Mouse (Mus musculus): ENCODE measurements around the gene Arrdc4. TPM values are rescaled to one million over a fixed set of nuclear protein-coding genes. Genes with fewer than 3 reads are reported as not detected.

The Arrdc4 gene
- total and polyA plus RNA-seq, 3 experiments, result 0.22 TPM; not detected in 2

DNA sequence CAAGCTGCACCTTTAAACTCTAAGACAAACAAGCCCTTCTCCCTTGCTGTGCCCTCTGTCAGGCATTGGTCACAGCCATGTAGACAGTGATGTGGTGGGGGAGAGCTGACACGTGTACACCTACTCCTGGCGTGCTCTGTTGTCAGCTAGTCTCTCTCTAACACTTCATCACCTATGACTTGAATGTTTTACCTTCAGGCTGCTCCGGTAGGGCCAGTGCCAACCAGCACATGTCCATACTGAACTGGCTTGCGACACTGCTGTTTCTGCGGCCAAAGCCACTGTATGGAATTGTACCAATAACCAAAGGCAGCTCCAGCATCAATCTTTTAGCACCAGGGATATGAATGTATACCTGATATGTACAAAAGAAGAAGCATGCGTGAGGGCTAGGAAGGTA lies 8.3 kb downstream of the Arrdc4 start:
- no peak for TF ChIP-seq GATA1 (IDR thresholded peaks at IDR 0.05; ENCODE audit: borderline replicate concordance, low read length)
- H3K27me3 ChIP-seq (ENCODE audit: insufficient read depth, low read length), result no peaks in the 10 kb centered on the region
- H3K4me3 ChIP-seq (ENCODE audit: low read depth, low read length), result no peak overlapping the region
- DNase-seq (ENCODE audit: low spot score) (no peak), ATAC-seq (ENCODE audit: extremely low read depth, insufficient number of reproducible peaks, low FRiP score, poor library complexity, severe bottlenecking) (no peak)
- H3K36me3 ChIP-seq (replicated peaks), result no peaks in the 10 kb centered on the region
- no peaks in the 10 kb centered on the region for H3K4me1 ChIP-seq (ENCODE audit: insufficient read depth, low read depth, low read length)
- H3K9me3 ChIP-seq (replicated peaks), result peaks cover 41% of the 10 kb centered on the region

DNA sequence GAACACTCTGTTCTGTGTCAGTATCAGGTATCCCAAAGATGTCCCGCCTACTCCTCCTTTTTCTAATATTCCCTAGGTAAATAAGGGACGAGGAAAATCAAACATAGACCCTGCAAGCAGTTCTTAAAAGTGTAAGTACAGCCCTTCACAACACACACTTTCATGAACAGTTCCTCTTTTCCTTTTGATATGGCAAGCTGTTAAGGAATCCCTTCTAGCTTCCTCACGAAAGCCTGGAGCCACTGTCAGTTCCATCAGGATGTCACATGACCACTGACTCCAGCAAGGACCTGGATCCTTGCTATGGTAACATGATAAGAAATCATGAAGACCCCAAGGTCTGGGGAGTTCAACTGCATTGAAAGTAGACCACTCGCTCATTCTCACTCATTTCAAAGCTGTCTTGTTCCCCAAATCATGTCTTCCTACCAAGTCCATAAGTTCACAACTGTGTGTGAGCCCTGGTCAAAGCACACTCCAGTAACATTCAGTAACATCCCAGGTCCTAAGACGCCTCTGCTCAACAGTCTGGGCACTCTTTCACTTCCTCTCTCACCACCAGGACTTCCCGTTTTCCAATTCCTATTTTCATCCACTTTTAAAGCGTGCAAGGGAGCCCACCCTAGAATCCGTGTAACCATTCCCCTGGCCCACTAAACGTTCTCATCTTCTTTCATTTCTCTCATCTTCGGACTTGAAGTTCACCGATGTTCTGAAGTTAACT lies 10.2 kb downstream of the Arrdc4 start:
- Histone ChIP-seq H3K36me3 (replicated peaks) (no peaks in the 10 kb centered on the region), H3K4me3 (ENCODE audit: low read depth, low read length) (no peak overlapping the region), H3K9me3 (replicated peaks) (peaks cover 36% of the 10 kb centered on the region), H3K27me3 (ENCODE audit: insufficient read depth, low read length) (no peaks in the 10 kb centered on the region), H3K4me1 (ENCODE audit: insufficient read depth, low read depth, low read length) (no peaks in the 10 kb centered on the region)
- TF ChIP-seq GATA1 (IDR thresholded peaks at IDR 0.05; ENCODE audit: borderline replicate concordance, low read length) (no peak), CTCF (IDR thresholded peaks at IDR 0.05; ENCODE audit: low read depth, low read length) (no peak), GATA2 (IDR thresholded peaks at IDR 0.05; ENCODE audit: borderline replicate concordance, low read depth, low read length) (no peak), TAL1 (conservative IDR thresholded peaks at IDR 0.05; ENCODE audit: low read depth, low read length) (no peak), POLR2AphosphoS5 (IDR thresholded peaks at IDR 0.05; ENCODE audit: insufficient replicate concordance, low read depth, low read length) (no peak)
- DNase-seq (ENCODE audit: low spot score), result no peak
- no peak for ATAC-seq (ENCODE audit: extremely low read depth, insufficient number of reproducible peaks, low FRiP score, poor library complexity, severe bottlenecking)

DNA sequence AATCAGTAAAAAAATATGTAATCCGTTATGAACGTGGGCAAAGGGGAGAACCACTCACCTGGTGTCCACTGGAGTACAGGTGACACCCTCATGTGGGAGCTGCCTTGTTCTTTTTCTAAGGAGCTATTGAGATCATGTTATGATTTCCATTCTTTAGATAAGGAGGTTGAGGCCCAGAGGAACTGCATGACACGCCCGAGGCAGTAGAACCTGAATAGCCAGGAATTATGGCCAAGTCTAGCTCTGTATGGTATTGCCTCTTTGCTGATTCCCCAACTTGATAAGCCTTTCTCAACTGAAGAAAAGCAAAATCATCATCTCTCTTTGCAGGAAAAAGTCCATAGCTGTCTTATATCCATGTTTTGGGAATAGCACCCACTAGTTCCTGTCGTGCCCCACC lies 22.7 kb downstream of the Arrdc4 start:
- Histone ChIP-seq H3K4me3 (ENCODE audit: low read depth, low read length) (no peak overlapping the region), H3K9me3 (replicated peaks) (peaks cover 39% of the 10 kb centered on the region), H3K36me3 (replicated peaks) (no peaks in the 10 kb centered on the region), H3K4me1 (ENCODE audit: insufficient read depth, low read depth, low read length) (no peaks in the 10 kb centered on the region), H3K27me3 (ENCODE audit: insufficient read depth, low read length) (no peaks in the 10 kb centered on the region)
- no peak for TF ChIP-seq GATA1 (IDR thresholded peaks at IDR 0.05; ENCODE audit: borderline replicate concordance, low read length)
- TF ChIP-seq TAL1 (conservative IDR thresholded peaks at IDR 0.05; ENCODE audit: low read depth, low read length), result no peak
- ATAC-seq (ENCODE audit: extremely low read depth, insufficient number of reproducible peaks, low FRiP score, poor library complexity, severe bottlenecking) (no peak), DNase-seq (ENCODE audit: low spot score) (no peak)

DNA sequence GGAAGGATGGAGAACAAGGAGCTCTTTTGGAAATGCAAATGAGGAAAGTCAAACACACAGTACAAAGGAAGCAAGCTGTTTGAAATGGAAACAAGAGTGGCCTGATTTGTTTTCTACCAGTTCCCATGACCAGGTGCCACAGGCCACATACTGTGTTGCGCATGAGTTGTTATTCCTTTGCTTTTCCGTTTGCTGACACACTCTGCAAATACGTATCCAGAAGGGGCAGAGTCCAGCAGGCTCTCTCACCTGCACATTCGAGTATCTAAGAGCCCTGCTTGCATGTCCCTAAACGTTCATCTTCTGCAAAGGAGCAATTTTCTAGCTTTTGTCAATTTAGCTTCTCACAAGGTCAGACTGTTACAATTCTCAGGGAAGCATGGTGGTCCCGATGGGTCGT lies 24.3 kb downstream of the Arrdc4 start:
- peaks cover 29% of the 10 kb centered on the region for H3K9me3 ChIP-seq (replicated peaks)

DNA sequence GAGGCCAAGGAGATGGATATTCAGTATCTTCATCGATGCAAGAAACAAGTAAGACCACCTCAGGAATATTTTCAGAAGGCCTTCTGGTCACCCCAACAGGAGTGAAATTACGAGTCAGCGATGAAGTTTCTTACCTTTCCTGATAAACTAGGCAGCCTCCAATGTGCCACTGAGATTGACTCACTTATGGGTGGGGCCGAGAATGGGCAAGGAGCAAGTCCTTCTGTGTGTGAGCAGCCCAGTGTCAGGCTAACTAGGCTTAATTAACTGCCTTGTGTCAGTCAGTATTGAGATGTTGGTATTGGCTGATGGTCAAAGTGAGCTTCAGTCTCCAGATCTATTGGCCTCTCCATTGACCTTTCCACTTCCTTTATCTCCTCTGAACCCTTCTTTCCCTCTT lies 27.5 kb downstream of the Arrdc4 start:
- DNase-seq (ENCODE audit: low spot score), result no peak
- H3K9me3 ChIP-seq (replicated peaks), result peaks cover 37% of the 10 kb centered on the region
- no peaks in the 10 kb centered on the region for H3K27me3 ChIP-seq (ENCODE audit: insufficient read depth, low read length)

More for the DNA sequence above, 24.3 kb downstream of the Arrdc4 start:
- DNase-seq (ENCODE audit: low spot score) (no peak), ATAC-seq (ENCODE audit: extremely low read depth, insufficient number of reproducible peaks, low FRiP score, poor library complexity, severe bottlenecking) (no peak)
- Histone ChIP-seq H3K4me1 (ENCODE audit: insufficient read depth, low read depth, low read length) (no peaks in the 10 kb centered on the region), H3K36me3 (replicated peaks) (no peaks in the 10 kb centered on the region), H3K27me3 (ENCODE audit: insufficient read depth, low read length) (no peaks in the 10 kb centered on the region), H3K4me3 (ENCODE audit: low read depth, low read length) (no peak overlapping the region)
- TF ChIP-seq GATA1 (IDR thresholded peaks at IDR 0.05; ENCODE audit: borderline replicate concordance, low read length) (no peak), CTCF (IDR thresholded peaks at IDR 0.05; ENCODE audit: low read depth, low read length) (no peak)

DNA sequence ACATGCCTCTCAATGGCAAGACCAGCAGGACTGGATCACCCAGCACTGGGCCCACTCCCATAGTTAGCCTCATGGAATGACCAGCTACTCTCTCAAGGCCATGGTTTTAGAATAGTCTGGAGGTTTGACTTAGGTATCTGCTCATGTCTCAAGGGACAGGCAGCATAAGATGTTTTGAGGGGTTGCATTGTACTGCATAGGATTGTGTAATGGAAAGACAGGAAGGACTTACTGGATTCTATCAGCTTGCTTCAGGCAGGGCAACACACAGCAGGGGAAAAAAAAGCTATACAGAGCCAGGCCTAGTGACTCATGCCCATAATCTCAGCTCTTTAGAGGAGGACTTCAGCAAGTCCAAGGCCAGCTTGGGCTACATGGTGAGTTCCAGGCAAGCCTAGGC lies 31.1 kb downstream of the Arrdc4 start:
- Histone ChIP-seq H3K4me3 (ENCODE audit: low read depth, low read length) (no peak overlapping the region), H3K27me3 (ENCODE audit: insufficient read depth, low read length) (no peaks in the 10 kb centered on the region), H3K4me1 (ENCODE audit: insufficient read depth, low read depth, low read length) (no peaks in the 10 kb centered on the region), H3K9me3 (replicated peaks) (peaks cover 44% of the 10 kb centered on the region), H3K36me3 (replicated peaks) (no peaks in the 10 kb centered on the region)
- DNase-seq (ENCODE audit: low spot score), result no peak
- ATAC-seq (ENCODE audit: extremely low read depth, insufficient number of reproducible peaks, low FRiP score, poor library complexity, severe bottlenecking), result no peak
- TF ChIP-seq TAL1 (conservative IDR thresholded peaks at IDR 0.05; ENCODE audit: low read depth, low read length) (no peak), GATA2 (IDR thresholded peaks at IDR 0.05; ENCODE audit: borderline replicate concordance, low read depth, low read length) (no peak), POLR2AphosphoS5 (IDR thresholded peaks at IDR 0.05; ENCODE audit: insufficient replicate concordance, low read depth, low read length) (no peak), GATA1 (IDR thresholded peaks at IDR 0.05; ENCODE audit: borderline replicate concordance, low read length) (no peak), CTCF (IDR thresholded peaks at IDR 0.05; ENCODE audit: low read depth, low read length) (no peak)

More for the DNA sequence above, 27.5 kb downstream of the Arrdc4 start:
- Histone ChIP-seq H3K4me1 (ENCODE audit: insufficient read depth, low read depth, low read length) (no peaks in the 10 kb centered on the region), H3K4me3 (ENCODE audit: low read depth, low read length) (no peak overlapping the region), H3K36me3 (replicated peaks) (no peaks in the 10 kb centered on the region)
- no peak for TF ChIP-seq CTCF (IDR thresholded peaks at IDR 0.05; ENCODE audit: low read depth, low read length)
- TF ChIP-seq TAL1 (conservative IDR thresholded peaks at IDR 0.05; ENCODE audit: low read depth, low read length), result no peak
- TF ChIP-seq GATA2 (IDR thresholded peaks at IDR 0.05; ENCODE audit: borderline replicate concordance, low read depth, low read length), result no peak
- no peak for TF ChIP-seq GATA1 (IDR thresholded peaks at IDR 0.05; ENCODE audit: borderline replicate concordance, low read length)
- TF ChIP-seq POLR2AphosphoS5 (IDR thresholded peaks at IDR 0.05; ENCODE audit: insufficient replicate concordance, low read depth, low read length), result no peak
- ATAC-seq (ENCODE audit: extremely low read depth, insufficient number of reproducible peaks, low FRiP score, poor library complexity, severe bottlenecking), result no peak

DNA sequence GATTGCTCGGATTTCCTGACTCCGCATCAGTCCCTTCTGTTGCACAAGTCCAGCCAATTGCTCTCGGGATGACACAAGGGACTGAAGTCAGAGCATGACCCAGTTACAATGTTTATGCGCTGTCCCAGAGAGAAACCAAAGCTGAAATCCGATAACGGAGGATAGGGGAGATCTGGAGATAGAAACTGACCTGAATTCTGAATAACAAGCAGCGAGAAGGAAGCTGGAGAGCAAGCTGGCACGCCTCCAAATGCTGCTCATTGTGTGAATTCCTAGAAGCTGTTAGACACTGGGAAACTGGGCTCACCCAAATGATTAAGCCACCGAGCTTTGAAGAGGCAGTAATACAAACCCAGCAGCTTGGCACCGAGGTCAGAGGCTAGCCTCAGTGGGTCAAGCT lies 31.5 kb downstream of the Arrdc4 start:
- DNase-seq (ENCODE audit: low spot score) (no peak), ATAC-seq (ENCODE audit: extremely low read depth, insufficient number of reproducible peaks, low FRiP score, poor library complexity, severe bottlenecking) (no peak)
- no peaks in the 10 kb centered on the region for H3K36me3 ChIP-seq (replicated peaks)
- no peak overlapping the region for H3K4me3 ChIP-seq (ENCODE audit: low read depth, low read length)
- no peaks in the 10 kb centered on the region for H3K27me3 ChIP-seq (ENCODE audit: insufficient read depth, low read length)
- no peaks in the 10 kb centered on the region for H3K4me1 ChIP-seq (ENCODE audit: insufficient read depth, low read depth, low read length)
- TF ChIP-seq CTCF (IDR thresholded peaks at IDR 0.05; ENCODE audit: low read depth, low read length) (no peak), GATA1 (IDR thresholded peaks at IDR 0.05; ENCODE audit: borderline replicate concordance, low read length) (no peak), TAL1 (conservative IDR thresholded peaks at IDR 0.05; ENCODE audit: low read depth, low read length) (no peak), POLR2AphosphoS5 (IDR thresholded peaks at IDR 0.05; ENCODE audit: insufficient replicate concordance, low read depth, low read length) (no peak), GATA2 (IDR thresholded peaks at IDR 0.05; ENCODE audit: borderline replicate concordance, low read depth, low read length) (no peak)
- H3K9me3 ChIP-seq (replicated peaks), result peaks cover 44% of the 10 kb centered on the region

Measured in G1E (cell line).